Mouse (Mus musculus) ES-Bruce4 (cell line): ENCODE data around the gene Dpysl4. TPM values are rescaled to one million over a fixed set of nuclear protein-coding genes. Genes with fewer than 3 reads are reported as not detected.

Experiments used
- H3K27ac ChIP-seq: 2 replicates; pipeline ENCODE4 v1.5.1; 2012; ENCODE audit warnings: low read length, inconsistent platforms; ENCODE audit not compliant: insufficient read depth
- H3K27me3 ChIP-seq: 2 replicates; pipeline ENCODE4 v1.6.1; 2012; ENCODE audit warnings: mild to moderate bottlenecking, low read length, inconsistent platforms; ENCODE audit not compliant: control insufficient read depth, poor library complexity, insufficient read depth, severe bottlenecking
- H3K36me3 ChIP-seq: 2 replicates; pipeline ENCODE4 v1.6.1; 2012; ENCODE audit warnings: inconsistent platforms, mild to moderate bottlenecking, low read length, moderate library complexity; ENCODE audit not compliant: control insufficient read depth, poor library complexity, insufficient read depth, severe bottlenecking
- H3K4me1 ChIP-seq: one replicate; pipeline ENCODE4 v1.8.1; 2011; ENCODE audit warnings: low read length; ENCODE audit not compliant: control insufficient read depth, insufficient read depth
- H3K4me3 ChIP-seq: 2 replicates; pipeline ENCODE4 v1.5.1; 2011; ENCODE audit warnings: low read depth, mild to moderate bottlenecking, low read length
- H3K9ac ChIP-seq: 2 replicates; pipeline ENCODE4 v1.6.1; 2012; ENCODE audit warnings: low read depth, mild to moderate bottlenecking, inconsistent platforms; ENCODE audit not compliant: poor library complexity, severe bottlenecking
- H3K9me3 ChIP-seq: replicated peaks from 2 replicates; pipeline ENCODE4 v1.6.1; 2012; ENCODE audit warnings: mild to moderate bottlenecking, low read length, inconsistent platforms; ENCODE audit not compliant: control insufficient read depth, poor library complexity, insufficient read depth, severe bottlenecking
- CTCF ChIP-seq: IDR thresholded peaks from one replicate; pipeline ENCODE4 v1.8.1; 2011; ENCODE audit warnings: low read depth, low read length
- EP300 ChIP-seq: IDR thresholded peaks from 2 replicates; pipeline ENCODE4 v1.6.1; 2011; ENCODE audit warnings: low read depth, low read length; ENCODE audit not compliant: insufficient read depth
- POLR2A ChIP-seq: IDR thresholded peaks from one replicate; pipeline ENCODE4 v1.8.1; 2011; ENCODE audit warnings: low read length; ENCODE audit not compliant: insufficient read depth
- polyA plus RNA-seq: library from polyadenylated mRNA; stranded (reverse); fragments of >200 nt; gene quantifications from 2 replicates; pipeline ENCODE4 v1.2.4, GENCODE M21; 2011; ENCODE audit warnings: low read depth; ENCODE audit not compliant: missing spikeins, insufficient read depth, insufficient read length

The Dpysl4 gene
- polyA plus RNA-seq, 1 experiment, result 2.1 TPM

- Histone ChIP-seq H3K9ac (no peak overlapping the region), H3K4me1 (no peaks in the 10 kb centered on the region), H3K4me3 (no peak overlapping the region), H3K9me3 (no peaks in the 10 kb centered on the region), H3K27ac (no peak overlapping the region), H3K36me3 (no peaks in the 10 kb centered on the region), H3K27me3 (no peaks in the 10 kb centered on the region)
- TF ChIP-seq CTCF (no peak), EP300 (no peak), POLR2A (no peak)
Observed at GRCm38 (mm10) chr7:139147360-139147759, 61.6 kb downstream of the Dpysl4 start.

- H3K9me3 ChIP-seq, result no peaks in the 10 kb centered on the region
- no peaks in the 10 kb centered on the region for H3K36me3 ChIP-seq
- no peaks in the 10 kb centered on the region for H3K4me1 ChIP-seq
- H3K4me3 ChIP-seq, result no peak overlapping the region
- no peak for TF ChIP-seq CTCF
- H3K9ac ChIP-seq, result no peak overlapping the region
- no peak overlapping the region for H3K27ac ChIP-seq
- no peaks in the 10 kb centered on the region for H3K27me3 ChIP-seq
Observed at GRCm38 (mm10) chr7:139149373-139149772, 63.6 kb downstream of the Dpysl4 start.

- Histone ChIP-seq H3K9me3 (no peaks in the 10 kb centered on the region), H3K4me1 (no peaks in the 10 kb centered on the region), H3K9ac (no peak overlapping the region), H3K27ac (no peak overlapping the region), H3K27me3 (no peaks in the 10 kb centered on the region), H3K4me3 (no peak overlapping the region), H3K36me3 (no peaks in the 10 kb centered on the region)
- TF ChIP-seq EP300 (no peak), POLR2A (no peak), CTCF (no peak)
Observed at GRCm38 (mm10) chr7:139151116-139151515, 65.3 kb downstream of the Dpysl4 start.

Other genes with a start within 250 kb of the Dpysl4 start
- 85.7 and 88.8 TPM in 2 replicates for gene Ppp2r2d, start 239.9 kb upstream of the Dpysl4 start, polyA plus RNA-seq
- gene Mapk1ip1, start 239.7 kb upstream of the Dpysl4 start, polyA plus RNA-seq, result 22.9 and 24.7 TPM in 2 replicates
- gene Bnip3, start 176.5 kb upstream of the Dpysl4 start, polyA plus RNA-seq, result 70.8 and 73.7 TPM in 2 replicates
- gene Jakmip3, start 145.3 kb upstream of the Dpysl4 start, polyA plus RNA-seq, result not detected in 2 replicates
- 6.4 and 7.3 TPM in 2 replicates for gene Lrrc27, start 127.0 kb downstream of the Dpysl4 start, polyA plus RNA-seq
- gene Stk32c, start 127.3 kb downstream of the Dpysl4 start, polyA plus RNA-seq, result 0.42 and 0.70 TPM in 2 replicates
- 7.5 and 8.3 TPM in 2 replicates for gene Pwwp2b, start 162.5 kb downstream of the Dpysl4 start, polyA plus RNA-seq